Mouse (Mus musculus) heart, adult 2 months (tissue): ENCODE data around the gene Rnf130.

Source experiments
- CTCF ChIP-seq: fragments of 200-600 bp; IDR thresholded peaks from 2 replicates; pipeline ENCODE4 v1.8.1; 2022; ENCODE audit warnings: antibody characterized with exemption, mild to moderate bottlenecking, moderate library complexity
- EP300 ChIP-seq: fragments of 200-500 bp; IDR thresholded peaks from 2 replicates; pipeline ENCODE4 v1.6.1; 2011; ENCODE audit warnings: low read depth, low read length, control low read depth; ENCODE audit not compliant: insufficient read depth
- POLR2A ChIP-seq: fragments of 200-500 bp; IDR thresholded peaks from 2 replicates; pipeline ENCODE4 v1.6.1; 2011; ENCODE audit warnings: mild to moderate bottlenecking, low read depth, low read length, control low read depth; ENCODE audit not compliant: insufficient read depth

DNA sequence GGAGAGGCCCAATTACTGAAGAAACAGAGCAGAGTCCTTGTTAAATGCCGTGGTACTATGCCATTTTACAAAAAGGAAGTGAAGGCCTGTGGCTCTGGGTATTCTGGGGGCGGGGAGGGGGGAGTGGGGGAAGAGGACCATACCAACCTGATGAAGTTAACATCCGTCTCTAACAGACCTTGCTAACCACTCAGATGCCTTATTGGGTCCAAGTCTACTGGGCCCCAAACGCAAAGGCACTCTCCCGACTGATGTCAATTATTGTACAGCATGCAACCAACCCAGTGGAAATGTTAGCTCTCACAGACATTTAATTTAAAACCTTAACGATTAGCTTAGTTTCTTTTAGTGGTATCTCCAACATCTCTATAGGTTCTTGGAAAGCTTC lies 707 bp upstream of the Rnf130 start:
- TF ChIP-seq POLR2A (no peak), CTCF (no peak), EP300 (no peak)
